Mouse (Mus musculus) liver, embryonic 14.5 days (tissue): Measurements from ENCODE around the gene Tmem131l. TPM values are rescaled to one million over a fixed set of nuclear protein-coding genes. Genes with fewer than 3 reads are reported as not detected.

Experiments used
- ATAC-seq: fragments of 200-750 bp; cut with Nextera tagmentation; 2 replicates; pipeline ENCODE4 v1.8.0; 2017; ENCODE audit warnings: moderate number of reproducible peaks, mild to moderate bottlenecking, moderate library complexity; ENCODE audit not compliant: insufficient read depth
- DNase-seq, 3 experiments: peaks; one replicate each; pipeline ENCODE4 v3.0.0-alpha.2; 2012 to 2013; ENCODE audit warnings: low read depth in 3 of 3, low spot score in 3 of 3
- H3K27ac ChIP-seq: fragments of 300-500 bp; sonication (generic); 2 replicates; pipeline ENCODE4 v1.5.1; 2014; ENCODE audit warnings: moderate library complexity, mild to moderate bottlenecking, control low read depth, inconsistent platforms
- H3K27me3 ChIP-seq: fragments of 300-500 bp; sonication (generic); 2 replicates; pipeline ENCODE4 v1.6.1; 2014; ENCODE audit warnings: mild to moderate bottlenecking, low read length, moderate library complexity; ENCODE audit not compliant: control insufficient read depth, insufficient read depth
- H3K36me3 ChIP-seq: fragments of 300-500 bp; sonication (generic); replicated peaks from 2 replicates; pipeline ENCODE4 v1.6.1; 2014; ENCODE audit warnings: low read depth; ENCODE audit not compliant: control insufficient read depth, insufficient read depth
- H3K4me1 ChIP-seq, 2 experiments: fragments of 200-500 bp in 1 of 2; fragments of 300-500 bp in 1 of 2; sonication (generic) in 1 of 2; replicated peaks; 2 replicates each; pipeline ENCODE4 v1.6.1; 2012 to 2014; ENCODE audit warnings: antibody characterized with exemption in 1 of 2, inconsistent platforms in 1 of 2, low read length in 1 of 2; ENCODE audit not compliant: control insufficient read depth in 2 of 2, insufficient read depth in 2 of 2
- H3K4me2 ChIP-seq: fragments of 300-500 bp; sonication (generic); 2 replicates; pipeline ENCODE4 v1.6.1; 2014; ENCODE audit warnings: low read depth, mild to moderate bottlenecking, control low read depth, moderate library complexity
- H3K4me3 ChIP-seq, 2 experiments: fragments of 200-500 bp in 1 of 2; fragments of 300-500 bp in 1 of 2; sonication (generic) in 1 of 2; 2 replicates each; pipeline ENCODE4 v1.5.1; 2012 to 2014; ENCODE audit warnings: low read depth in 2 of 2, low read length in 2 of 2, mild to moderate bottlenecking in 2 of 2, control low read depth in 1 of 2, inconsistent platforms in 1 of 2, moderate library complexity in 1 of 2; ENCODE audit not compliant: insufficient read depth in 1 of 2
- H3K9ac ChIP-seq: fragments of 300-500 bp; sonication (generic); replicated peaks from 2 replicates; pipeline ENCODE4 v1.6.1; 2014; ENCODE audit warnings: mild to moderate bottlenecking, control low read depth, moderate library complexity
- H3K9me3 ChIP-seq: fragments of 300-500 bp; sonication (generic); 2 replicates; pipeline ENCODE4 v1.6.1; 2016; ENCODE audit warnings: low read length, mixed read lengths; ENCODE audit not compliant: control insufficient read depth
- CTCF ChIP-seq: IDR thresholded peaks from 2 replicates; pipeline ENCODE4 v1.5.1; 2016; ENCODE audit warnings: antibody characterized with exemption, low read depth, control low read depth
- EP300 ChIP-seq: IDR thresholded peaks from 2 replicates; pipeline ENCODE4 v1.6.1; 2016; ENCODE audit warnings: antibody characterized with exemption, low read depth
- WGBS: fragments of 180-500 bp; shearing (Covaris S2); extraction: QIAGEN DNeasy Blood & Tissue Kit; methylation state at CpG from one replicate; pipeline ENCODE4 v1.1.7; 2014; ENCODE audit not compliant: insufficient replicate concordance; 5-methylcytosine and 5-hydroxymethylcytosine counted together
- polyA plus RNA-seq, 2 experiments: library from polyadenylated mRNA; depleted of rRNA in 1 of 2; stranded (reverse) in 1 of 2; unstranded in 1 of 2; fragments of >200 nt; fragmentation: Nextera tagmentation in 1 of 2; extraction: Ambion mirVana in 1 of 2; gene quantifications; 2 replicates each; pipeline versions ENCODE4 v1.2.1 to v1.2.3; 2012 to 2014

Gene Tmem131l
- polyA plus RNA-seq, 2 experiments, result 18.9 to 24.5 TPM

GRCm38 (mm10) chr3:83969081-83969480 lies 70.9 kb downstream of the Tmem131l start:
- no peak overlapping the region for H3K9ac ChIP-seq
- H3K27me3 ChIP-seq, result no peaks in the 10 kb centered on the region
- no peaks in the 10 kb centered on the region for H3K9me3 ChIP-seq
- no peaks in the 10 kb centered on the region; a peak in 1 of 4 replicates for H3K4me1 ChIP-seq
- no peak for TF ChIP-seq CTCF
- no peak for TF ChIP-seq EP300
- no peak overlapping the region for H3K4me3 ChIP-seq
- ATAC-seq (no peak), DNase-seq (no peak)
- no peaks in the 10 kb centered on the region; the same call in 1 of the 2 replicates for H3K36me3 ChIP-seq
- WGBS, result 68% methylated on average over 4 of the region's 4 CpGs
- H3K27ac ChIP-seq, result no peak overlapping the region
- H3K4me2 ChIP-seq, result no peak overlapping the region

GRCm38 (mm10) chr3:83967791-83968190 lies 72.2 kb downstream of the Tmem131l start:
- WGBS, result 83% methylated on average over 3 of the region's 3 CpGs
- Histone ChIP-seq H3K4me2 (no peak overlapping the region), H3K4me3 (no peak overlapping the region), H3K27ac (no peak overlapping the region), H3K4me1 (no peaks in the 10 kb centered on the region; a peak in 1 of 4 replicates), H3K36me3 (no peaks in the 10 kb centered on the region; the same call in 1 of the 2 replicates), H3K9ac (no peak overlapping the region), H3K9me3 (no peaks in the 10 kb centered on the region), H3K27me3 (no peaks in the 10 kb centered on the region)
- ATAC-seq (no peak), DNase-seq (no peak)
- no peak for TF ChIP-seq CTCF

- DNase-seq, result no peak
Observed at GRCm38 (mm10) chr3:83965333-83965732, 74.6 kb downstream of the Tmem131l start.

GRCm38 (mm10) chr3:83963705-83964104 lies 76.3 kb downstream of the Tmem131l start:
- H3K4me1 ChIP-seq, result no peaks in the 10 kb centered on the region; a peak in 1 of 4 replicates
- no peaks in the 10 kb centered on the region for H3K27me3 ChIP-seq
- H3K36me3 ChIP-seq, result peaks cover 20% of the 10 kb centered on the region
- no peak overlapping the region for H3K9ac ChIP-seq
- H3K4me2 ChIP-seq, result no peak overlapping the region
- WGBS, result 86% methylated on average over 5 of the region's 5 CpGs
- no peak for DNase-seq
- H3K9me3 ChIP-seq, result no peaks in the 10 kb centered on the region
- no peak overlapping the region for H3K4me3 ChIP-seq
- H3K27ac ChIP-seq, result no peak overlapping the region
- ATAC-seq, result no peak
- TF ChIP-seq CTCF, result no peak
- TF ChIP-seq EP300, result no peak

More at GRCm38 (mm10) chr3:83965333-83965732, 74.6 kb downstream of the Tmem131l start:
- H3K4me3 ChIP-seq, result no peak overlapping the region
- no peaks in the 10 kb centered on the region for H3K9me3 ChIP-seq
- H3K36me3 ChIP-seq, result peaks cover 7% of the 10 kb centered on the region
- ATAC-seq, result no peak
- no peak overlapping the region for H3K27ac ChIP-seq
- H3K4me1 ChIP-seq, result no peaks in the 10 kb centered on the region; a peak in 1 of 4 replicates
- no peaks in the 10 kb centered on the region for H3K27me3 ChIP-seq
- H3K9ac ChIP-seq, result no peak overlapping the region
- no peak overlapping the region for H3K4me2 ChIP-seq
- TF ChIP-seq EP300, result no peak
- no peak for TF ChIP-seq CTCF
- WGBS, result 82% methylated on average over 2 of the region's 2 CpGs

GRCm38 (mm10) chr3:83962571-83962970 lies 77.4 kb downstream of the Tmem131l start:
- TF ChIP-seq EP300 (no peak), CTCF (no peak)
- H3K4me2 ChIP-seq, result no peak overlapping the region
- no peaks in the 10 kb centered on the region for H3K9me3 ChIP-seq
- ATAC-seq (no peak), DNase-seq (no peak)
- H3K4me3 ChIP-seq, result no peak overlapping the region
- H3K27me3 ChIP-seq, result no peaks in the 10 kb centered on the region
- H3K27ac ChIP-seq, result no peak overlapping the region
- H3K4me1 ChIP-seq, result no peaks in the 10 kb centered on the region; a peak in 1 of 4 replicates
- WGBS, result 79% methylated on average over 3 of the region's 3 CpGs
- H3K9ac ChIP-seq, result no peak overlapping the region
- peaks cover 23% of the 10 kb centered on the region for H3K36me3 ChIP-seq
